Mouse (Mus musculus) liver, adult 2 months (tissue): ENCODE results near the gene Lef1. TPM values are rescaled to one million over a fixed set of nuclear protein-coding genes. Genes with fewer than 3 reads are reported as not detected.

Source experiments
- DNase-seq: peaks from one replicate; pipeline ENCODE4 v3.0.0-alpha.2; 2011; ENCODE audit warnings: low read depth, low spot score; ENCODE audit errors: extremely low read depth
- H3K27ac ChIP-seq: fragments of 200-500 bp; replicated peaks from 2 replicates; pipeline ENCODE4 v1.5.1; 2012; ENCODE audit warnings: low read depth, mild to moderate bottlenecking, control low read depth, inconsistent platforms, low read length; ENCODE audit not compliant: insufficient read depth
- H3K27me3 ChIP-seq: fragments of 200-500 bp; 2 replicates; pipeline ENCODE4 v1.6.1; 2012; ENCODE audit warnings: mild to moderate bottlenecking, moderate library complexity, low read length, inconsistent platforms; ENCODE audit not compliant: control insufficient read depth, insufficient read depth
- H3K36me3 ChIP-seq: fragments of 200-500 bp; 2 replicates; pipeline ENCODE4 v1.6.1; 2012; ENCODE audit warnings: low read length, inconsistent platforms; ENCODE audit not compliant: control insufficient read depth, insufficient read depth
- H3K4me1 ChIP-seq: fragments of 200-500 bp; 2 replicates; pipeline ENCODE4 v1.6.1; 2011; ENCODE audit warnings: low read length; ENCODE audit not compliant: control insufficient read depth, insufficient read depth
- H3K4me3 ChIP-seq: fragments of 200-500 bp; 2 replicates; pipeline ENCODE4 v1.5.1; 2011; ENCODE audit warnings: low read depth, mild to moderate bottlenecking, control low read depth, low read length, moderate library complexity; ENCODE audit not compliant: insufficient read depth
- H3K79me2 ChIP-seq: fragments of 200-500 bp; 2 replicates; pipeline ENCODE4 v1.6.1; 2012; ENCODE audit warnings: inconsistent platforms, mild to moderate bottlenecking, low read length, moderate library complexity; ENCODE audit not compliant: control insufficient read depth, insufficient read depth
- H3K9ac ChIP-seq: fragments of 200-500 bp; 2 replicates; pipeline ENCODE4 v1.6.1; 2012; ENCODE audit warnings: low read depth, mild to moderate bottlenecking, control low read depth, inconsistent platforms, low read length
- CTCF ChIP-seq: fragments of 200-500 bp; IDR thresholded peaks from 2 replicates; pipeline ENCODE4 v1.5.1; 2011; ENCODE audit warnings: low read depth, low read length, control low read depth
- POLR2A ChIP-seq: fragments of 200-500 bp; IDR thresholded peaks from 2 replicates; pipeline ENCODE4 v1.6.1; 2011; ENCODE audit warnings: low read length, control low read depth; ENCODE audit not compliant: insufficient read depth; ENCODE audit errors: extremely low read depth
- WGBS: fragments of 180-500 bp; shearing (Covaris S2); methylation state at CpG from one replicate; pipeline ENCODE4 v1.1.7; 2018; 5-methylcytosine and 5-hydroxymethylcytosine counted together
- polyA plus RNA-seq: library from polyadenylated mRNA; depleted of rRNA; stranded (reverse); fragments of >200 nt; gene quantifications from 2 replicates; pipeline ENCODE4 v1.2.3, GENCODE M21; 2012; rRNA removed
- total RNA-seq: library from RNA; depleted of rRNA; stranded (reverse); fragments of >200 nt; gene quantifications from 2 replicates; pipeline ENCODE4 v1.2.3, GENCODE M21; 2014; rRNA removed

Gene Lef1
- total and polyA plus RNA-seq, 2 experiments, result 0.37 to 0.45 TPM

GRCm38 (mm10) chr3:131271559-131272373, 161.5 kb downstream of the Lef1 start, which contains the start of gene Hadh:
Gene Hadh (minus strand): TSS chr3:131272101.
- peak; percentile 80; the same call in 1 of the 2 replicates for TF ChIP-seq POLR2A
- no peak for TF ChIP-seq CTCF
- peak; percentile 70 for DNase-seq
- WGBS, result under 1% methylated on average over 54 of the region's 54 CpGs
- H3K27me3 ChIP-seq, result no peaks in the 10 kb centered on the region
- peak within 1 kb of the TSS; percentile 88 for H3K4me3 ChIP-seq
- H3K27ac ChIP-seq, result peak within 1 kb of the TSS; percentile 81
- H3K36me3 ChIP-seq, result peaks cover 3% of the 10 kb centered on the region; the same call in 1 of the 2 replicates
- peaks cover 22% of the 10 kb centered on the region for H3K79me2 ChIP-seq
- peak within 1 kb of the TSS; percentile 84 for H3K9ac ChIP-seq
- peaks cover 24% of the 10 kb centered on the region for H3K4me1 ChIP-seq

DNA sequence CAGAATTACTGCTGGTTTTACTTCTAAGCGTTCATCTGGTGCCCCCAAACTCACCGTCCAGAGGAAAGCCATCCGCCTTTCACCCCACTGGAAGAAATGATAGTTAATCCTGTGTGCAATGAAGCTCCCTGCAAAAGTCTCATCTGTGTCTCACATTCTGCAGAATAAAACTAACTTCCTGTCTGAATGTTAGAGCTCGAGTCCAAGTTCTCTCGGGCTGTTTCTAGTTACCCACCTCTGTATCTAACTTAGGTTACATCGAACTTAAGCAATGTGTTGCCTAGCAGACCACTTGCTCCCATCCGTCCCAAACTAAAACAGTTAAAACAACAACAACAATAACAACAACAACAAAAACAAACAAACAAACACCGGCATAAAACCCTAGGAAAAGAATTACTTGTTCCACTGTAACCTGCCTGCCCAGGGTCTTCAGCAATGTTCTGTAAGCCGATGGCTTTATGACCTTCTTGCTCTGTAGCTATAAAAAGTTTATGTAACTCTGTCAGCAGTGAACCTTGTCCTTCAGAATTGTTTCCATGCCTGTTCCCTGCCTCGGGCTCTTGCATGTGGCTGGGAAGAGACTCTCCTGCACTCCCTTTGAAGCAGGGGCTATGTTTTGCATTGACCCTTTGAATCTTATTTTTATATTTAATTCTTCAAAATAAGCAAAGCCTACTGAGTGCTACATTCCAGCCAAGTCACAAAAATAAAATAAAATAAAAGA, 162.3 kb downstream of the Lef1 start:
- 9% methylated on average over 10 of the region's 10 CpGs for WGBS
- H3K79me2 ChIP-seq, result peaks cover 14% of the 10 kb centered on the region
- no peak for TF ChIP-seq CTCF
- no peak for TF ChIP-seq POLR2A

More for the DNA sequence above, 162.3 kb downstream of the Lef1 start:
- peak overlapping the region; percentile 88 for H3K4me3 ChIP-seq
- peak; percentile 74 for DNase-seq
- H3K27ac ChIP-seq, result peak overlapping the region; percentile 81
- H3K9ac ChIP-seq, result peak overlapping the region; percentile 69
- H3K27me3 ChIP-seq, result no peaks in the 10 kb centered on the region
- H3K36me3 ChIP-seq, result peaks cover 3% of the 10 kb centered on the region; the same call in 1 of the 2 replicates
- H3K4me1 ChIP-seq, result peaks cover 19% of the 10 kb centered on the region

Other genes with a start within 250 kb of the Lef1 start
- gene Hadh, start 161.6 kb downstream of the Lef1 start, total RNA-seq, result 282 and 302 TPM in 2 replicates
- gene Hadh, start 161.6 kb downstream of the Lef1 start, polyA plus RNA-seq, result 366 and 410 TPM in 2 replicates
- gene Cyp2u1, start 192.8 kb downstream of the Lef1 start, total RNA-seq, result 6.0 and 17.4 TPM in 2 replicates
- 10.4 and 21.0 TPM in 2 replicates for gene Cyp2u1, start 192.8 kb downstream of the Lef1 start, polyA plus RNA-seq